Mouse (Mus musculus) small intestine, adult 2 months (tissue): ENCODE results near the gene Tox4.

Experiments used
- CTCF ChIP-seq: fragments of 200-500 bp; IDR thresholded peaks from 2 replicates; pipeline ENCODE4 v1.5.1; 2012; ENCODE audit warnings: low read depth, mild to moderate bottlenecking, control low read depth, inconsistent platforms, low read length, moderate library complexity, mixed read lengths; ENCODE audit not compliant: insufficient replicate concordance, insufficient read length; ENCODE audit errors: extremely low read depth
- POLR2A ChIP-seq: fragments of 200-500 bp; IDR thresholded peaks from 2 replicates; pipeline ENCODE4 v1.6.1; 2012; ENCODE audit warnings: low read depth, mild to moderate bottlenecking, control low read depth, inconsistent platforms, low read length, moderate library complexity

GRCm38 (mm10) chr14:52256311-52257175 is 22.4 kb upstream of the Tox4 start:
- no peak for TF ChIP-seq CTCF
- TF ChIP-seq POLR2A = no peak
